Mouse (Mus musculus) midbrain, embryonic 16.5 days (tissue): ENCODE measurements around the gene Rps15. TPM values are rescaled to one million over a fixed set of nuclear protein-coding genes. Genes with fewer than 3 reads are reported as not detected.

Experiments
- ATAC-seq: fragments of 200-750 bp; cut with Nextera tagmentation; 2 replicates; pipeline ENCODE4 v1.8.0; 2017; ENCODE audit warnings: moderate TSS enrichment
- H3K27ac ChIP-seq: fragments of 300-500 bp; sonication (generic); 2 replicates; pipeline ENCODE4 v1.5.1; 2014; ENCODE audit warnings: mild to moderate bottlenecking, low read length, mixed read lengths
- H3K27me3 ChIP-seq: fragments of 300-500 bp; sonication (generic); 2 replicates; pipeline ENCODE4 v1.6.1; 2014; ENCODE audit warnings: low read depth, low read length, mixed read lengths; ENCODE audit not compliant: control insufficient read depth, insufficient read depth
- H3K36me3 ChIP-seq: fragments of 300-500 bp; sonication (generic); 2 replicates; pipeline ENCODE4 v1.6.1; 2014; ENCODE audit warnings: mild to moderate bottlenecking, low read length, moderate library complexity, mixed read lengths; ENCODE audit not compliant: control insufficient read depth, insufficient read depth
- H3K4me1 ChIP-seq: fragments of 300-500 bp; sonication (generic); 2 replicates; pipeline ENCODE4 v1.6.1; 2014; ENCODE audit warnings: mild to moderate bottlenecking, low read length, mixed read lengths; ENCODE audit not compliant: control insufficient read depth, insufficient read depth
- H3K4me2 ChIP-seq: fragments of 300-500 bp; sonication (generic); 2 replicates; pipeline ENCODE4 v1.6.1; 2014; ENCODE audit warnings: mild to moderate bottlenecking, low read length, mixed read lengths
- H3K4me3 ChIP-seq: fragments of 300-500 bp; sonication (generic); 2 replicates; pipeline ENCODE4 v1.5.1; 2014; ENCODE audit warnings: low read depth, mild to moderate bottlenecking, low read length, moderate library complexity, mixed read lengths
- H3K9ac ChIP-seq: fragments of 300-500 bp; sonication (generic); 2 replicates; pipeline ENCODE4 v1.6.1; 2014; ENCODE audit warnings: low read depth, low read length, mixed read lengths
- H3K9me3 ChIP-seq: fragments of 300-500 bp; sonication (generic); replicated peaks from 2 replicates; pipeline ENCODE4 v1.6.1; 2014; ENCODE audit warnings: mild to moderate bottlenecking, low read length, mixed read lengths; ENCODE audit not compliant: control insufficient read depth, poor library complexity, severe bottlenecking
- WGBS: fragments of 180-500 bp; shearing (Covaris S2); extraction: QIAGEN DNeasy Blood & Tissue Kit; methylation state at CpG from one replicate; pipeline ENCODE4 v1.1.7; 2014; 5-methylcytosine and 5-hydroxymethylcytosine counted together
- polyA plus RNA-seq: library from polyadenylated mRNA; unstranded; fragments of >200 nt; fragmentation: Nextera tagmentation; extraction: Ambion mirVana; gene quantifications from 2 replicates; pipeline ENCODE4 v1.2.1, GENCODE M21; 2015

Rps15 gene
- polyA plus RNA-seq, 1 experiment from 2014 or later, result 465 TPM

- Histone ChIP-seq H3K4me3 (no peak overlapping the region), H3K27me3 (no peaks in the 10 kb centered on the region), H3K27ac (no peak overlapping the region), H3K4me1 (peaks cover 21% of the 10 kb centered on the region; the same call in 1 of the 2 replicates), H3K9me3 (no peaks in the 10 kb centered on the region), H3K36me3 (peaks cover 24% of the 10 kb centered on the region), H3K4me2 (peak overlapping the region; percentile 91), H3K9ac (0 out of 2 replicates have a peak overlapping the region, but pooled peaks have one; percentile 61)
- 65% methylated on average over 6 of the region's 6 CpGs for WGBS
- no peak for ATAC-seq
These were observed 32.8 kb upstream of the Rps15 start for GRCm38 (mm10) chr10:80259463-80259805.

- Histone ChIP-seq H3K36me3 (peaks cover 19% of the 10 kb centered on the region), H3K27me3 (no peaks in the 10 kb centered on the region), H3K4me1 (peaks cover 21% of the 10 kb centered on the region; the same call in 1 of the 2 replicates), H3K4me3 (peak overlapping the region; percentile 44), H3K9ac (peak overlapping the region; percentile 61), H3K27ac (peak overlapping the region; percentile 80), H3K9me3 (no peaks in the 10 kb centered on the region), H3K4me2 (peak overlapping the region; percentile 91)
- 3% methylated on average over 19 of the region's 19 CpGs for WGBS
- ATAC-seq, result no peak
These were observed 32.2 kb upstream of the Rps15 start for GRCm38 (mm10) chr10:80259861-80260641.

GRCm38 (mm10) chr10:80260642-80261584 is 31.3 kb upstream of the Rps15 start, which contains the start of the genes Gamt and Dazap1:
Gene Gamt, minus strand, starts transcription at chr10:80261012.
Gene Dazap1, plus strand, starts transcription at chr10:80261486.
- ATAC-seq, result peak; percentile 79
- peaks cover 13% of the 10 kb centered on the region for H3K36me3 ChIP-seq
- no peaks in the 10 kb centered on the region for H3K27me3 ChIP-seq
- H3K9ac ChIP-seq, result peak within 1 kb of the TSS; percentile 61
- peak within 1 kb of the TSS; percentile 80 for H3K27ac ChIP-seq
- H3K4me2 ChIP-seq, result peak within 1 kb of the TSS; percentile 91
- no peaks in the 10 kb centered on the region for H3K9me3 ChIP-seq
- WGBS, result under 1% methylated on average over 49 of the region's 49 CpGs
- H3K4me1 ChIP-seq, result peaks cover 25% of the 10 kb centered on the region
- peak within 1 kb of the TSS; percentile 44 for H3K4me3 ChIP-seq

- Histone ChIP-seq H3K36me3 (peaks cover 9% of the 10 kb centered on the region), H3K27ac (peak overlapping the region; percentile 80), H3K4me3 (peak overlapping the region; percentile 44), H3K4me2 (peak overlapping the region; percentile 91), H3K9ac (peak overlapping the region; percentile 61), H3K4me1 (peaks cover 32% of the 10 kb centered on the region), H3K27me3 (no peaks in the 10 kb centered on the region), H3K9me3 (no peaks in the 10 kb centered on the region)
- WGBS, result 2% methylated on average over 14 of the region's 14 CpGs
- ATAC-seq, result peak; percentile 26
These were observed 30.7 kb upstream of the Rps15 start for GRCm38 (mm10) chr10:80261585-80261968.

- H3K4me2 ChIP-seq, result peak overlapping the region; percentile 91; the same call in 1 of the 2 replicates
- ATAC-seq, result no peak
- no peak overlapping the region for H3K9ac ChIP-seq
- peaks cover 37% of the 10 kb centered on the region for H3K4me1 ChIP-seq
- WGBS, result 72% methylated on average over 12 of the region's 12 CpGs
- H3K4me3 ChIP-seq, result no peak overlapping the region
- peaks cover 4% of the 10 kb centered on the region; the same call in 1 of the 2 replicates for H3K36me3 ChIP-seq
- no peaks in the 10 kb centered on the region for H3K9me3 ChIP-seq
- no peak overlapping the region for H3K27ac ChIP-seq
- H3K27me3 ChIP-seq, result no peaks in the 10 kb centered on the region
These were observed 30.1 kb upstream of the Rps15 start for GRCm38 (mm10) chr10:80262169-80262568.

GRCm38 (mm10) chr10:80262776-80263365 is 29.4 kb upstream of the Rps15 start:
- WGBS, result 91% methylated on average over 10 of the region's 10 CpGs
- Histone ChIP-seq H3K9ac (no peak overlapping the region), H3K4me2 (no peak overlapping the region), H3K9me3 (no peaks in the 10 kb centered on the region), H3K36me3 (0 out of 2 replicates have a peak, but pooled peaks cover 4% of the 10 kb centered on the region), H3K4me1 (peaks cover 45% of the 10 kb centered on the region), H3K27ac (no peak overlapping the region), H3K27me3 (no peaks in the 10 kb centered on the region), H3K4me3 (no peak overlapping the region)
- no peak for ATAC-seq

- peak overlapping the region; percentile 94 for H3K4me3 ChIP-seq
- no peaks in the 10 kb centered on the region for H3K9me3 ChIP-seq
- peak overlapping the region; percentile 86 for H3K27ac ChIP-seq
- peaks cover 57% of the 10 kb centered on the region for H3K4me1 ChIP-seq
- peak; percentile 75 for ATAC-seq
- 2% methylated on average over 78 of the region's 81 CpGs for WGBS
- H3K27me3 ChIP-seq, result no peaks in the 10 kb centered on the region
- no peaks in the 10 kb centered on the region for H3K36me3 ChIP-seq
- H3K9ac ChIP-seq, result peak overlapping the region; percentile 98
- H3K4me2 ChIP-seq, result peak overlapping the region; percentile 87
These were observed 27.7 kb upstream of the Rps15 start for GRCm38 (mm10) chr10:80264341-80265148.

GRCm38 (mm10) chr10:80265149-80265486 is 27.1 kb upstream of the Rps15 start:
- Histone ChIP-seq H3K27me3 (no peaks in the 10 kb centered on the region), H3K4me3 (peak overlapping the region; percentile 94), H3K27ac (peak overlapping the region; percentile 77), H3K4me1 (peaks cover 55% of the 10 kb centered on the region), H3K4me2 (peak overlapping the region; percentile 87), H3K36me3 (no peaks in the 10 kb centered on the region), H3K9ac (peak overlapping the region; percentile 98), H3K9me3 (no peaks in the 10 kb centered on the region)
- ATAC-seq, result no peak; the same call in 1 of the 2 replicates
- WGBS, result 0% methylated on average over 18 of the region's 18 CpGs
